Mouse (Mus musculus) heart, postnatal 25 days (tissue): ENCODE measurements around the gene Rnf157. TPM values are rescaled to one million over a fixed set of nuclear protein-coding genes. Genes with fewer than 3 reads are reported as not detected.
"Not testable (repeated sequence)": the region's sequence is repeated elsewhere in the genome, so short reads cannot be mapped to it uniquely, and the experiment has no call there.

Source experiments
- DNase-seq: peaks from one replicate; pipeline ENCODE4 v3.0.0; 2022; ENCODE audit warnings: low spot score
- intact Hi-C: fragments of 180-260 bp; cut with DNase I; formaldehyde crosslinking; loops from one replicate; pipeline ENCODE4 v1.15.1; 2025
- total RNA-seq, 2 experiments: library from RNA; stranded (reverse); gene quantifications; 2 replicates each; pipeline ENCODE4 v1.2.3; 2021

The Rnf157 gene
- total RNA-seq, 2 experiments from 2014 or later: 3.9 to 4.1 TPM

DNA sequence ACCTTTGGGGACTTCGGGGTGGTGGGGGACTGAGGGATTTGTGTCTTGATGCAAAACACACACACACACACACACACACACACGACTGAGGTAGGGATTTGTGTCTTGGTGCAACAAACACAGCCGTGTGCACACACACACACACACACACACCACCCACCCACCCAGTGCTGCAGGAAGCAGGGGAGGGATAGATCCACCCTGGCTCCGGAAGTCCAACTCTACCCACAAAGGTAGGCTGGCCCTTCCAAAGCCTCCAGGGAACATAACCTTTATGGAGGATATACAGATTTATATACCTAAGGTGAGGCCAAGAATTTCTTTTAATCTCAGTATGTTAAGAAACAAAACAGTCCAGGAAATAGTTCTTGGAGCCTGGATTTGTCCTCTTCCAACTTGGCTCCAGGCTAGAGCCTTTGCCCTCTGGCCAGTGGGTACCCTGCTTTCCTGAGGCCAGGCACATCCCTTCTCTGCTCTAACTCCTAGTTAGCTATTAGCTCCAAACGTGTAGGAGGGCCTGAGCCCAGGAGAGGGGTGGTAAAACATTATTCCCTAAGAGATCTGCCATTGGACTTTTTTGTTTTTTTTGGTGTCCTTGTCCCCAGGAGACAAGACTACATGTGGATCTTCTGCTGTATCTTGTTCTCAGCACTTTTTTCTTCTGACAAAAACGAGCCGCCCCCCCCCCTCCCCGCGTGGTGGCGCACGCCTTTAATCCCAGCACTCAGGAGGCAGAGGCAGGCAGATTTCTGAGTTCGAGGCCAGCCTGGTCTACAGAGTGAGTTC is 22.3 kb upstream of the Rnf157 start:
- intact Hi-C loops: no loop called here
- DNase-seq: no peak

DNA sequence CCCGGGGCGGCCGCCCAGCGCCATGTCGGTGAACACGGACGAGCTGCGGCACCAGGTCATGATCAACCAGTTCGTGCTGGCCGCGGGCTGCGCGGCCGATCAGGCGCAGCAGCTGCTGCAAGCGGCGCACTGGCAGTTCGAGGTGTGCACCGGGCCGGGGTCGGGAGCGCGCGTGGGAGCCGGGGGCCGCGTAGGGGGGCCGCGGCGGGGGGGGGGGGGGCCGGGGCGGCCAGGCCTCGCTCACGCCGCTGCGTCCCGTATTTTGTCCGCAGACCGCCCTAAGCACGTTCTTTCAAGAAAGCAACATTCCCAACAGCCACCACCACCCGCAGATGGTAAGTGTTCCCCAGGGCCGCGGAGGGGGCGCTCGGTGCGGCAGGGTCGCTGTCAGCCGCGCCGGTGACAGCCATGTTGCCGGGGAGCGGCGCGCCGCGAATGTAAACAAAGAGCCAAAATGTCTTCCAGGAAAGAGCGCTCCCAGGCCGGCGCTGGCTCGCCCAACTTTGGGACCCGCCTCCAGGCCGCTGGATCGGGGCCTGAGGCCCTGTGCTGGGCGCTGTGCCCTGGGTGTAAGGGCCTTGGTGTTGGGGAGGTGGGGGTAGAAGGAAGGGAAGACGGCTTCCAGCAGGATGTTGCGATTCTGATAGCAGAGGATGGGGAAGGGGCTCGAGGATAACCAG is 21.6 kb upstream of the Rnf157 start:
- intact Hi-C loops: no loop called here

GRCm38 (mm10) chr11:116433356-116434286 is 20.8 kb upstream of the Rnf157 start, which contains the start of gene Ubald2:
TSS of gene Ubald2 (plus strand) at chr11:116434094.
- DNase-seq: peak; percentile 100
- intact Hi-C loops: no loop called here

More for the DNA sequence above, 21.6 kb upstream of the Rnf157 start:
- DNase-seq: peak; percentile 69

GRCm38 (mm10) chr11:116432593-116433355 is 19.9 kb upstream of the Rnf157 start:
- no peak for DNase-seq
- intact Hi-C loops: no loop called here

- intact Hi-C loops: no loop called here
- DNase-seq: no peak
These were observed 19.3 kb upstream of the Rnf157 start for GRCm38 (mm10) chr11:116432127-116432526.

- DNase-seq: no peak
- intact Hi-C loops: no loop called here
These were observed 18.7 kb upstream of the Rnf157 start for GRCm38 (mm10) chr11:116431428-116432077.

DNA sequence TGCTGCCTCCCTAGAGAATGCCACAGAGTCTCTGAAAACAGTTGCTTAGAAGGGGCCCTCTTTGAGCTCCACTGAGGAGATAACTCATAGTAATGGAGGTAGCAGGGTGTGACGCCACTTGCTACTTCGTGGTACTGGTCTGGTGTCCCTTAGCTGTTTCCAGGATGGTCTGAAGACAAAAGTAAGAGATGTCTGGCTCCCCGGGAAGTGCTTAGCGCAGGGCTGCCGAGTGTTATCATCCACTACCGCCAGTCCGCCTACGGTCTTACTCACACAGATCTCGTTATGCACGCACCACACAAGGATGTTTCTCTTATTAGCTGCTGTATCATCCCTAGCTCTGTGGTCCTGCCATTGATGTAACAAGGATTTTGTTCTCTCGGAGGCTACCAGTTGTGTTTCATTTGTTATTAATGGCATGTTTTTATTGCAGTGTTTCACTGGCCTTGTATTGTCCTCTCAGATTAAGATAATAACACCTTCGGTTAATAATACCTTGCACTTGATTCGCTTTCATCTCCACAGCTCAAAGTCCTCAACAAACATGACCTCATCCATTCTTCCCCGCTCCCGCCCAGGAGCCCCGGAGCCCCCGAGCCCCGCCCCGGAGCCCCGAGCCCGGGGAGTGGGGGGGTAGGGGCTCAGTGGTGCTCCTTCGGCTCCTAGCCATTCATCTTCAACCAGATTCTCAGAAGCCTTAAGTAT is 18.0 kb upstream of the Rnf157 start:
- DNase-seq: no peak
- intact Hi-C loops: no loop called here

DNA sequence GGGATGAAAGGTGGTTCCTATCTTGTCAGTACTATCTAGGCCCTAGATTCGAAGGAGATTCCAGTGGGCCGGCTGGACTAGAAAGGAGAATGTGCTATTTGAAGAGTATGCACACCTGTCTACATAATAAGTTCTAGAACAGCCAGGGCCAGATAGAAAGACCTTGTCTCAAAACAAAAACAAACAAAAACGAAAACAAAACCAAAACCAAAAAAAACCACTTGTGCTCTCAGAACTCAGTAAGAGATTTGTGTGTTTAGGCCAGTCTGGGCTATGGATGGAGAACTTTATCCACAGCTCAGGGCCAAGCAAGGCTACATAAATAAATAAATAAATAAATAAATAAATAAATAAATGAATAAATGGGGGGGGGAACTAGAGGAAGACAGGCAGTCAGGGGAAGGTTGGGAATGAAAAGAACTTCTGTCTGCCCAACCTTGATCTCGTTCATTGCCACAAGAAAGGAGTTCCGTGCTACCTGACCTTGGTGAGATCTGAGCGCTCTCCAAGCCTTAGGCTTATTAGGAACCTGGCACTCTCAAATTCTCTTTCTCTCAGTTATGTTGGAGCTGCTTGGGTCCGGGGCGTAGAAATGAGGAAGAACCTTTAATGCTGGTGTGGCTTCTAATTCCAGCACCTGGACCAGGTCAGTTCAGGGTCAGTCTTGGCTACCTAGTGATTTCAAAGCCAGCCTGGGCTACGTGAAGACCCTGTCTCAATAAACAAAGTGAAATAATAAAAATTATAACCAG is 17.2 kb upstream of the Rnf157 start:
- intact Hi-C loops: no loop called here
- no peak for DNase-seq

GRCm38 (mm10) chr11:116428872-116429859 is 16.3 kb upstream of the Rnf157 start:
- intact Hi-C loops: no loop called here
- DNase-seq: no peak

DNA sequence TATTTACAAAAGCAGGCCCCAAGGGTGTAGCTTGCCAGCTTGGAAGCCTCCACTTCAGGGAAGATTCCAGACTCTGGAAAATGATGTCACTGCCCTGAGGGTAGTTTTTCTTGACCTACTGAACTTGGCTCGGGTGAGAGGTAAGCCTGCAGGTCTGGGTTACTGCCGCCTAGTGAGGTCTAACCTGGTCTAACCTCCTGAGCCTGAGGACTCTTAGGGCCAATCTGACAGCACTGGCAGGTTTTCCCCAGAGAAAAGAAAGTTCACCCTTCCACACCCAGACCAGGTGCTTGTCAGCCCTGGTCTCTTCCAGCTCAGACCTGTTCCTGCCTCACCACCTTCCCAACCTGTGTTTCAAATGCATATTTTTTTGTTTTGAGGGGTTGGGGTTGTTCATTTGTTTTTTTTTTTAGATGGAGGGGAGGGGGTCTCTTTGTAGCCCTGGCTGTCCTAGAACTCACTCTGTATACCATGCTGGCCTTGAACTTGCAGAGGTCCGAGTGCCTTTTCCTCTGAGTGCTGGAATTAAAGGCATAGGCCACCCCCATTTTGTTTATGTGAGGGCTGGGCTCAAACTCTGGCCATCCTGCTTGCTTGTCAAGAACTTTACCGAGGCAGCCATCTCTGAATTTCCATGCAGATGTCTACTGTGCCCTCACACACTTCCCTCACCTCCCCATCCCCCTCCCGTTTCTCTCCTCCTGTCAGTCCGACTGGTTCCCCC is 14.2 kb upstream of the Rnf157 start:
- DNase-seq: no peak
- intact Hi-C loops: no loop called here

GRCm38 (mm10) chr11:116426328-116426727 is 13.5 kb upstream of the Rnf157 start:
- intact Hi-C loops, DNase-seq: not testable (repeated sequence)

DNA sequence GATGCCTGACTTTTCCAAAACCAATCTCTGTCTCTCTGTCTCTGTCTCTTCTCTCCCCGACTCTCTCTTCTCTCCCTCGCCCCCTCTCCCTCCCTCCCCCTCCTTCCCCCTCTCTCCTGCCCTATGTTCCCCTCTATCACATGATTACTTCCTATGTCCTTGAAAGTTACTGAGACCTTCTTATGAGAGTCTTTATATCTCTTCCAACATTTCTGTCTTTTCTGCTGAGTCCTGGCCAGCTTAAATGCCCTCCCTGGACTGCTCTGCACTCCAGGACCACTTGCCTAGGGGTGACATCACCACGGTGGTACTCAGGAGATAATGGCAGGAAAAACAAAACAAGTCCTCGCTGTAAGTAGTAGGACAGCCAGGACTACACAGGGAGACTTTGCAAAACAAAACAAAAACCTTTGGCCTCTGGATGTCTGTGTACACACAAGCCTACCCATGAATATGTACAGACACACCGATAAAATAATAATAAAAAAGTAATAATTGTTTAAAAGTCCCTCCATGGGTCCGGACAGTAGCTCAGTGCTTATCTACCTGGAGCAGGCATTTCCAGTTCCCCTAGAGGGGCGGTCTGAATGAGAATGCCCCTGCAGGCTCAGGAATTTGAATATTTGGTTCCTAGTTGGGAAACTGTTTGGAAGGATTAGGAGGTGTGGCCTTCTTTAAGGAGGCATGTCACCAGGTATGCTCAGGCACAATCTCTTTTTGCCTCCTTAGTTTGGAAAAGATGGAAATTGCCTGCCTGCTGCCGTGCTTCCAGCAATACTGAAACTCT is 12.0 kb upstream of the Rnf157 start:
- intact Hi-C loops: no loop called here
- no peak for DNase-seq

- intact Hi-C loops: no loop called here
- DNase-seq: no peak
These were observed 11.2 kb upstream of the Rnf157 start for GRCm38 (mm10) chr11:116423782-116424620.

DNA sequence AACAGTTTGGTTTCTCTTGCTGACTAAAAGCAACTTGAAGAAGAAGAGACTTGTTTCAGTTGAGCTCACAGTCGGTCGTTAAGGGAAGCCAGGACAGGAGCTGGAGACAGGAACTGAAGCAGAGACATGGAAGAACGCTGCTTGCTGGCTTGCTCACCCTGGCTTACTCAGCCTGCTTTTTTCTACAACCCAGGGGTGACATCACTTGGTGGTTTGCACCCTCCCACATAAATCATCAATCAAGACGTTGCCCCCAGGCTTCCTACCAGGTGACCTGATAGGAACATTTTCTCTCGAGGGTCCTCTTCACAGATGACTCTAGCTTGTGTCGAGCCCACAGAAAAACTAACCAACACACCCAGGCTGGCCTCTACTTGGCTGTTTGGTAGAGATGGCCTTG is 10.4 kb upstream of the Rnf157 start:
- DNase-seq: no peak
- intact Hi-C loops: no loop called here
